Mouse (Mus musculus): ENCODE measurements around the gene Krtap27-1. TPM values are rescaled to one million over a fixed set of nuclear protein-coding genes. Genes with fewer than 3 reads are reported as not detected.
A peak's percentile ranks its signal among the peaks of the same experiment; 100 is the strongest.

The Krtap27-1 gene
- not detected in 3 replicates for total RNA-seq (2017)

GRCm38 (mm10) chr16:88671571-88671970, at the start of gene Krtap27-1:
Gene Krtap27-1 (minus strand): TSS chr16:88671671.
- ATAC-seq (replicated peaks; ENCODE audit: insufficient number of reproducible peaks, low FRiP score, low TSS enrichment, poor library complexity, severe bottlenecking) = no peak

DNA sequence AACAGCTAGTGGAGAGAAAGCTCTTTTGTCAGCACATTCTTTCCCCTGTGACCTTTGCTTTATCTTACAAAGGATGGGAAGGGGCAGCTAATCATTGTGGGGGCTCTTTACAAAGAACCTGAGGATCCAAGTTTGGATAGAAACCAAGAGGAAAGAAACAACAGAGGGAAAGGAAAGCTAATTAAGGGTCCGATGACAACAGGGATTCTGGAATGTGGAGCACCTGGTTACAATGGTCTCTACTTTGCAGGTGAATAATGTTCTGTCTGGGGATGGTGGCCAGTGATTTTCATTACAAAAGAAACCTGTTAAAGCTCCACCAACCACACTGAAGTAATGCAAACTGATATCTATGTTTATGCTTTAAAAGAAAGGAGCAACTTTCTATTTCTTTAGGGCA, 48.6 kb upstream of the Krtap27-1 start:
- no peak for ATAC-seq (replicated peaks; ENCODE audit: insufficient number of reproducible peaks, low FRiP score, low TSS enrichment, poor library complexity, severe bottlenecking)

GRCm38 (mm10) chr16:88716549-88716948, 45.1 kb upstream of the Krtap27-1 start:
- ATAC-seq (replicated peaks; ENCODE audit: insufficient number of reproducible peaks, low FRiP score, low TSS enrichment, poor library complexity, severe bottlenecking) = no peak

DNA sequence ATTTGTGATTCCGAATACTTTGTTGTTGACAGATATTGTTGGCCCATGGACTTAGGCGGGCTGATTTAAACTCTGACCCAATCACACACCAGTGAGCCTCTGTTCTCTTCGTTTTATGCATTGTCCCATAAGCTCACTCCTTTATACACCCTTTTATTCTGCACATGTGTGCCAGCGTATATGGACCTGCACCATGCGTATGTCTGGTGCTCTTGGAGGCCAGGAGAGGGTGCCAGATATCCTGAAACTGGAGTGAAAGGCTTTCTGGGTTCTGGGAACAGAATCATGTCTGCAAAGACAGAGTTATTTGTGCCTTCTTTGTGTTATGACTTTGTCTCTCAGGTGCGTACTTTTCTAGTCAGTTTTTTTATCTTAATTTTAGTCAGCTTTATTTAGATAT, 39.8 kb upstream of the Krtap27-1 start:
- ATAC-seq (replicated peaks; ENCODE audit: insufficient number of reproducible peaks, low FRiP score, low TSS enrichment, poor library complexity, severe bottlenecking) = no peak

DNA sequence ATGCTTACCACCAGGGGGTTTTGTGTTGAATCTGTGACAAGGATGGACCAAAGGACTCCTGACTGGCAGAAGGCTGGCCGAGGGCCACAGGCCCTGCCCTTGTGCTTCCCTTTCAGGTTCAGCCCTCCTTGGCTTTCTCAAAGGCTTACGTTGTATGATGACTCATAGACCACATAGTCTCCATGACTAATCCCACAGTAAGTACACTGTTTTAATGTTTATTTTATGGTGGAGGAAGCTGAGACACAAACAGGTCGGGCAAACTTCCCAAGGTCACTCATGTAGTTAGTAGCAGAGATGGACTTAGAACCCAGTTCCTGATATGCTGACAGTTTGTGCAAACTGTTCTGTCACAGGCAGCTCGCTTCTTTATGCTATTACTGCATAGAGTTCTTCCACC, 39.3 kb upstream of the Krtap27-1 start:
- ATAC-seq (replicated peaks; ENCODE audit: insufficient number of reproducible peaks, low FRiP score, low TSS enrichment, poor library complexity, severe bottlenecking) = no peak

- no peak for ATAC-seq (replicated peaks; ENCODE audit: insufficient number of reproducible peaks, low FRiP score, low TSS enrichment, poor library complexity, severe bottlenecking)
Measured at GRCm38 (mm10) chr16:88707496-88708012, 36.1 kb upstream of the Krtap27-1 start, which contains the start of gene 2310061N02Rik. Gene 2310061N02Rik (minus strand): TSS chr16:88707962.

- no peak for ATAC-seq (replicated peaks; ENCODE audit: insufficient number of reproducible peaks, low FRiP score, low TSS enrichment, poor library complexity, severe bottlenecking)
Measured at GRCm38 (mm10) chr16:88701072-88701864, 29.8 kb upstream of the Krtap27-1 start.

DNA sequence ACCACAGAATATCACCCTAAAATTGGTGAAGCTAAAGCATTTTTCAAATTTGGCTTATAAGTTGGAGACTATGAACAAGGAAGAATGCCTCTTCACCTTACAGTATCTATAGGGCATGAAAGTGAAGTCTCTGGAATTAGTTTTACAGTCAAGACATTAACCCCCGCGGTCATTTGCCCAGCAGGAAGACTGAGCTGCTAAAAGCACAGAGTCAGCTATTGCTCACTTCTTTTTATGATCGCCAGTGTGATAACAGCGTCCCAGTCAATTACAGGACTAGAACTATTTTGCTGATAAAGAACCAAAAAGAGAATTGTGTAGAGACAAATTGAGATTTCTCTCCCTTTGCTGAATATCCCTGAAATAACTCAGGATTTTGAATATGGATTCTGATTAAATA, 24.8 kb upstream of the Krtap27-1 start:
- no peak for ATAC-seq (replicated peaks; ENCODE audit: insufficient number of reproducible peaks, low FRiP score, low TSS enrichment, poor library complexity, severe bottlenecking)

GRCm38 (mm10) chr16:88681282-88681681, 9.8 kb upstream of the Krtap27-1 start:
- no peak for ATAC-seq (replicated peaks; ENCODE audit: insufficient number of reproducible peaks, low FRiP score, low TSS enrichment, poor library complexity, severe bottlenecking)

- ATAC-seq (replicated peaks; ENCODE audit: insufficient number of reproducible peaks, low FRiP score, low TSS enrichment, poor library complexity, severe bottlenecking) = no peak
Measured at GRCm38 (mm10) chr16:88679099-88679498, 7.6 kb upstream of the Krtap27-1 start.

GRCm38 (mm10) chr16:88657426-88657825, 14.0 kb downstream of the Krtap27-1 start:
- ATAC-seq (replicated peaks; ENCODE audit: insufficient number of reproducible peaks, low FRiP score, low TSS enrichment, poor library complexity, severe bottlenecking) = no peak

GRCm38 (mm10) chr16:88651952-88652351, 19.5 kb downstream of the Krtap27-1 start:
- no peak for ATAC-seq (replicated peaks; ENCODE audit: insufficient number of reproducible peaks, low FRiP score, low TSS enrichment, poor library complexity, severe bottlenecking)

DNA sequence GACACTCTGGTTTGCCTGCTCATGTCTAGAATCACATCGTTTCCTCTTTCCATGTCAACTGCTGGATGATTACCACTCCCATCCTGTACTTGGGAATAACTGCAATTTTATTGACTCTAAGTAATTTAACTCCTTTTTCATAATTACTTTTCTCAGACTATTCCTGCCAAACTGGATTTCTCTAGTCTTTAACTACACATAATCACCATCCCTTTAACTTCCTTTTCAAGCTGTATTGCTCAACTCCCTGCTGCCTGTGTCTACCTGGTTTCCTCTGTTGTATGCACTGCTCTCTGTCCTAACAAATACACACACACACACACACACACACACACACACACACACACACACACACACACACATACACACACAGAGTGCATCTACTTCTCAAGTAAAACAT, 20.4 kb downstream of the Krtap27-1 start:
- no peak for ATAC-seq (replicated peaks; ENCODE audit: insufficient number of reproducible peaks, low FRiP score, low TSS enrichment, poor library complexity, severe bottlenecking)

DNA sequence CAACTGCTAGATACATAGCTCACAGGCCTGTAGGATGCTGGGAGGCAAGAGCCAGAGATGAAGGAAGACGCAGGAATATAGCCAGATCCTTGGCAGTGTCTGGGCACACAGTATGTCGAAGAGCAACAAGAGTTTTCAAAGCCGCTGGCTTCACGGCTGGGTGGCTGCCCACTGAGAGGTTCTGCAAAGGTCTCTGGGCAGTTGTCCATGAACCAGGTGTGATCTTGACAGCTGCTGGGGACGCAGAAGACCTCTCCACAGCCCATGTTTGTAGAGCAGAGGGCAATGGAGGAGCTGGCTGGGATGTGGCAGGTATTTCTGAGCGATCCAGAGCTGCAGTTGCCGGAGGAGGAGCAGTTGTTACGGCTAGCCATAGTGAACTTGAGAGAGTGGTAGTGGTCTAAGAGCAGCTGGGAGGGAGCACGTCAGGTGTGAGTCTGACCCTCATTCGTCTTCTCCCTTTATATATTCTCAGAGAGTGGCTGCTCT, 24.1 kb downstream of the Krtap27-1 start, which contains the start of gene Krtap26-1:
TSS of gene Krtap26-1 (minus strand) at position 439 of the 489 bp plus-strand sequence.
- ATAC-seq (replicated peaks; ENCODE audit: insufficient number of reproducible peaks, low FRiP score, low TSS enrichment, poor library complexity, severe bottlenecking) = 0 out of 2 replicates have a peak, but pooled peaks have one; percentile 17

DNA sequence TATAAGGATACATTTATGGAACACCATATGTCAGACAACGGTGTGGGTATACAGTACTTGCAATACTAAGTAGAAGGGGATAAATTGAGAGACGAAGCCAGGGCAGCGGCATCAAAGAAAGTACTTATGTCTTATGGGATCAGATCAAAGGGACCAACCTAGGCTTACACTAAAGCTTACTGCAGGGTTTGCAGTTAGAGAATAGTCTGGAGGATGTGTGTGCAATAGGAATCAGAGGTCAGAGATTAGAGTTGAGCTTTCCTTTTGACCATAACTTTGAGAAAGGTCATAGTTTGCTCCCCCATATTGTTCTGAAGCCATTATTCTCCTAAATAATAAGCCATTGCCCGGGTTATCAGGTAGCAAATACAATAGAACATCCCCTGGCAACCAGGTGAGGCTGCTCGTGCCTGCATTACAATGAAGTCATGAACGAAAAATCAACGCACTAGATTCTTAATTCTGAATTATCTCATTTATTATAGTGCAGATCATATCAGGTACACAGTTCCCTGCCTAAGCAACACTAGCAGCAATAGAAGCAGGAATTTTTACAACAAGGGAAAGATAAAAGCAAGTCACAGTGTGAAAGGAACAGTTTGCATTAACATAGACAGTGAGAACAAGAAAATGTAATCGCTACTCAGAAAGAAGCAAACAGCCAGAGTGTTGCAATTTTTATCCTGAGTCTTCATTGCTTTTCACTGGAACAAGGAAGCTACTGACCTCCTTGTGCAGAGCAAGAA, 24.9 kb downstream of the Krtap27-1 start:
- ATAC-seq (replicated peaks; ENCODE audit: insufficient number of reproducible peaks, low FRiP score, low TSS enrichment, poor library complexity, severe bottlenecking) = no peak

DNA sequence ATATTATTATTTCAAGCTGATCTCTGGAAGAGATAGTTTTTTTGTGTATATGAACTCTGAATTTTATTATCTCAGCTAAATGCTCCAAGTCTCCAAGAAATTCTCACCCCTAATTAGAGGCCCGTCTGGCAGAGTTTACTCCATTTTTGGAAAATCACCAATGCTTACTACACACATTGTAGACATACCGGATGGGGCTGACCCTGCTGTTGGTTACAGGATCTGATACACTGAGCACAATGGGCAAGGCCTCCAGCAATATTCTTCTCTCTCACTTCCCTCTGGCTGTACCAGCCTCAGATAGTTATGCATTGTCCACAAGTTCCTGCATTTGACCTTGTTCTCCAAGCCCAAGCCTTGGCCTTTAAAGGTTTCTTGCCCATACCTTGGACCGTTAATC, 31.4 kb downstream of the Krtap27-1 start:
- no peak for ATAC-seq (replicated peaks; ENCODE audit: insufficient number of reproducible peaks, low FRiP score, low TSS enrichment, poor library complexity, severe bottlenecking)

- ATAC-seq (replicated peaks; ENCODE audit: insufficient number of reproducible peaks, low FRiP score, low TSS enrichment, poor library complexity, severe bottlenecking) = no peak
Measured at GRCm38 (mm10) chr16:88635142-88635541, 36.3 kb downstream of the Krtap27-1 start.

GRCm38 (mm10) chr16:88631474-88631873, 40.0 kb downstream of the Krtap27-1 start:
- ATAC-seq (replicated peaks; ENCODE audit: insufficient number of reproducible peaks, low FRiP score, low TSS enrichment, poor library complexity, severe bottlenecking) = no peak

- ATAC-seq (replicated peaks; ENCODE audit: insufficient number of reproducible peaks, low FRiP score, low TSS enrichment, poor library complexity, severe bottlenecking) = no peak
Measured at GRCm38 (mm10) chr16:88627566-88627965, 43.9 kb downstream of the Krtap27-1 start, which contains the start of gene 2310079G19Rik. Gene 2310079G19Rik (minus strand): TSS chr16:88627666.
